Mouse (Mus musculus) hindbrain, embryonic 15.5 days (tissue): ENCODE results near the gene Fgfr2. TPM values are rescaled to one million over a fixed set of nuclear protein-coding genes. Genes with fewer than 3 reads are reported as not detected.
A peak's percentile ranks its signal among the peaks of the same experiment; 100 is the strongest.

ENCODE experiments used
- ATAC-seq: fragments of 200-750 bp; cut with Nextera tagmentation; 2 replicates; pipeline ENCODE4 v1.8.0; 2017; ENCODE audit warnings: low read depth, moderate number of reproducible peaks, moderate TSS enrichment; ENCODE audit not compliant: low FRiP score
- H3K27ac ChIP-seq: fragments of 300-500 bp; sonication (generic); replicated peaks from 2 replicates; pipeline ENCODE4 v1.5.1; 2015; ENCODE audit warnings: mild to moderate bottlenecking, inconsistent platforms
- H3K27me3 ChIP-seq: fragments of 300-500 bp; sonication (generic); 2 replicates; pipeline ENCODE4 v1.6.1; 2015; ENCODE audit warnings: control low read depth, inconsistent platforms
- H3K36me3 ChIP-seq: fragments of 300-500 bp; sonication (generic); 2 replicates; pipeline ENCODE4 v1.6.1; 2015; ENCODE audit warnings: control low read depth, inconsistent platforms
- H3K4me1 ChIP-seq: fragments of 300-500 bp; sonication (generic); replicated peaks from 2 replicates; pipeline ENCODE4 v1.6.1; 2015; ENCODE audit warnings: control low read depth, inconsistent platforms
- H3K4me2 ChIP-seq: fragments of 300-500 bp; sonication (generic); 2 replicates; pipeline ENCODE4 v1.6.1; 2015; ENCODE audit warnings: moderate library complexity, mild to moderate bottlenecking, inconsistent platforms
- H3K4me3 ChIP-seq: fragments of 300-500 bp; sonication (generic); 2 replicates; pipeline ENCODE4 v1.5.1; 2015; ENCODE audit warnings: mild to moderate bottlenecking, inconsistent platforms
- H3K9ac ChIP-seq: fragments of 300-500 bp; sonication (generic); 2 replicates; pipeline ENCODE4 v1.6.1; 2015; ENCODE audit warnings: inconsistent platforms
- H3K9me3 ChIP-seq: fragments of 300-500 bp; sonication (generic); 2 replicates; pipeline ENCODE4 v1.6.1; 2016; ENCODE audit warnings: control low read depth, inconsistent platforms
- WGBS: fragments of 180-500 bp; shearing (Covaris S2); methylation state at CpG from one replicate; pipeline ENCODE4 v1.1.7; 2015; 5-methylcytosine and 5-hydroxymethylcytosine counted together
- polyA plus RNA-seq: library from polyadenylated mRNA; unstranded; fragments of >200 nt; fragmentation: Nextera tagmentation; extraction: Ambion mirVana; gene quantifications from 2 replicates; pipeline ENCODE4 v1.2.1, GENCODE M21; 2015

Fgfr2 gene
- polyA plus RNA-seq, 1 experiment from 2014 or later, result 28.5 TPM

DNA sequence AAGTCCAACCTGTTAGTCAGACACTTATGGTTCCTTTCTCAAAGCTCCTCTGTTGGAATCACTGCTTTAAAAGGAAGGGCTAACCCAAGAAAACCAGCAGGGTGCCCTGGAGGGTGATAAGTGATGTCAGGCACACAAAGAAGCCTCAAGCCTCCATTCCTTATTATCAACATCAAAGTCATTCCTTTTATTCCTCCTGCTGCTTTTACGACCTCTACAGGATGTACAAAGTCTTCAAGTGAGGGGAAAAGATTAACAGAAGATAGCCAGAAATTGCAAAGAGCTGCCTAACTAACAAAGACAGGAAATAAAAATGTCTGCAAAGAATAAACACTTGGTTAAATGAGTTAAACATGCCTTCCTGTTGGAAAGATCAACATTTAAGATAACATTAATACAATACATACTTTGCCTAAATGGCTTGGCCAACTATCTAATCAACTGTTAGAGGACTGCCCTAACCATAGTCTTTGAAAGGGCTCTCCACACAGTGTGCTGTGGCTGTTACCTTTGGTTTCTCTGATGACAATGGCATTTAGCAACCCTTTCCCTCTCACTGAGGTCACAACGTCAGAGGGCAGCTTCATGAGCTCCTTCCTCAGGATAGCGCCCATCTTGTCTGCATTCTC, 563.9 kb downstream of the Fgfr2 start:
- Histone ChIP-seq H3K36me3 (peaks cover 55% of the 10 kb centered on the region), H3K9me3 (no peaks in the 10 kb centered on the region), H3K4me3 (no peak overlapping the region), H3K27ac (no peak overlapping the region), H3K9ac (no peak overlapping the region), H3K4me1 (no peaks in the 10 kb centered on the region), H3K4me2 (no peak overlapping the region), H3K27me3 (no peaks in the 10 kb centered on the region)
- WGBS, result 59% methylated on average over 3 of the region's 3 CpGs
- ATAC-seq, result no peak

DNA sequence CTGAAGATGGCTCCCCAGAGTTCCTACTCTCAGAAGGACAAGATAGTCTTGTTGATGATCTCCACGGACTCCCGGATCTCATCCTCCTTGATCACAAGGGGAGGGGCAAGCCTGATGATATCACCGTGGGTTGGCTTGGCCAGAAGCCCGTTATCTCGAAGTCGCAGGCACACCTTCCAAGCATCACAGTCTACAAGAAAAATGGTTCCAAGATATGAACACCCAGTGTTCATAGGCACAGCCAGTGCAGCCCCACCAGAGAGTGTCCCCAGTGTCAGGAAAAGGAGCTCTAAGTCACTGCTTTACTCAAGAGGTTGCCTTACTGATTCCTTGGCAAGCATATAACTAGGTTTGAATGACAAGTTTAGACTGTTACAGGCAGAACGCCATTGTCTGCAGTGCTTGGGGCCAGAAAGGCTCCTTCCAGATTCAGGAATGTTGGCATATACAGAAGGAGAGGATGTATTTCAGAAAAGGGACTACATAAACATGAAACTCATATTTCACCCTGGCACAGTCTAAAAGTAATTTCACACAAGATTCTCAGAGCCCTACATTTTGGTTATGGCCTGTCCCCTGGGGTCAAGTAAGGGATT, 564.9 kb downstream of the Fgfr2 start:
- Histone ChIP-seq H3K27me3 (no peaks in the 10 kb centered on the region), H3K9ac (no peak overlapping the region), H3K4me3 (no peak overlapping the region), H3K27ac (no peak overlapping the region), H3K9me3 (no peaks in the 10 kb centered on the region), H3K4me2 (no peak overlapping the region), H3K36me3 (peaks cover 47% of the 10 kb centered on the region), H3K4me1 (no peaks in the 10 kb centered on the region)
- WGBS, result 90% methylated on average over 7 of the region's 7 CpGs
- ATAC-seq, result no peak

GRCm38 (mm10) chr7:132556575-132556974, 566.6 kb downstream of the Fgfr2 start:
- H3K9me3 ChIP-seq, result no peaks in the 10 kb centered on the region
- H3K4me2 ChIP-seq, result no peak overlapping the region
- no peaks in the 10 kb centered on the region for H3K27me3 ChIP-seq
- H3K36me3 ChIP-seq, result peaks cover 31% of the 10 kb centered on the region
- no peak overlapping the region for H3K9ac ChIP-seq
- no peak overlapping the region for H3K4me3 ChIP-seq
- WGBS, result 95% methylated on average over 5 of the region's 5 CpGs
- H3K4me1 ChIP-seq, result no peaks in the 10 kb centered on the region
- no peak for ATAC-seq
- no peak overlapping the region for H3K27ac ChIP-seq

- Histone ChIP-seq H3K4me1 (peaks cover 5% of the 10 kb centered on the region; the same call in 1 of the 2 replicates), H3K27ac (no peak overlapping the region), H3K36me3 (peaks cover 25% of the 10 kb centered on the region), H3K4me2 (no peak overlapping the region), H3K27me3 (no peaks in the 10 kb centered on the region), H3K9me3 (no peaks in the 10 kb centered on the region), H3K4me3 (no peak overlapping the region), H3K9ac (no peak overlapping the region)
- ATAC-seq, result no peak
- whole genome bisulfite sequencing, result 51% methylated on average over 4 of the region's 4 CpGs
Measured at GRCm38 (mm10) chr7:132555911-132556310, 567.2 kb downstream of the Fgfr2 start.

- no peak overlapping the region for H3K4me2 ChIP-seq
- no peak for ATAC-seq
- no peaks in the 10 kb centered on the region for H3K9me3 ChIP-seq
- peaks cover 9% of the 10 kb centered on the region for H3K36me3 ChIP-seq
- H3K9ac ChIP-seq, result no peak overlapping the region
- peaks cover 5% of the 10 kb centered on the region; the same call in 1 of the 2 replicates for H3K4me1 ChIP-seq
- WGBS, result 53% methylated on average over 2 of the region's 2 CpGs
- no peak overlapping the region for H3K4me3 ChIP-seq
- H3K27ac ChIP-seq, result no peak overlapping the region
- no peaks in the 10 kb centered on the region for H3K27me3 ChIP-seq
Measured at GRCm38 (mm10) chr7:132554091-132554490, 569.1 kb downstream of the Fgfr2 start.

DNA sequence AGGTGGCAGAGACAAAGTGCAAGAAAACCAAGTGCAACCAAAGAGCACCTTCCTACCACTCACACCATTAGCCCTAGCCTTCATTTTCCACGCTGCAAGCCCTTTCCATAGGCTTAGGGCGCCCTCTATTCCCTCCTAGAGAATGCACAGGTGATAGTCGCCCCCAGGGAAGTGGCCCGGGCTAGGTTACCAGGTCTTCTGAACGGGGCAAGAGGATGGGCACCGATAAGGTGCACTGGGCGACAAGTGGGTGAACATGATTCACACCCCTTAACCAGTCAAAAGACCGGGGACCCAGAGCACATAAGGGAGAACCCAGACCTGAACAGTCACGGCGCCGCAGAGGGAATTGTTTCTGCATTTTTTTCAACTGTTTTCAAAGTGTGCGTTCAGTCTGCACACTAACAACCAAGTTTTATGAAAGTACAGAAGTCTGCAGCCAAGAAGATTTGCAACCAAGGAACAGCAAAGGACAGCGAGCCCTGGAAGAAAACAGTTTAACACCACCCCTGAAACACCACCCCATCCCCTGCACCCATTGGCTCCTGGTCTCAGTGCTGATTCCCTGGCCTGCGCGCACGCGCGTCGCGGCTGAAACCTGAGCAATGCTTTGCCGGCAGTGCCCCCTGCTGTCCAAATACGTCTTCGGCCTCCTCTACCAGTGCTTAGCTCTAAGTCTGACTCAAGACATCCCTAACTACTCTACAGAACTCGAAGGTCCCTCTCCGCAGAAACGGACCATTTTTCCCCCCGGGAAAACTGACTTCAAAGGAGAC, 571.6 kb downstream of the Fgfr2 start:
- peak overlapping the region; percentile 43 for H3K4me3 ChIP-seq
- 2% methylated on average over 27 of the region's 27 CpGs for WGBS
- no peaks in the 10 kb centered on the region for H3K27me3 ChIP-seq
- ATAC-seq, result peak; percentile 97
- peak overlapping the region; percentile 81 for H3K4me2 ChIP-seq
- peaks cover 5% of the 10 kb centered on the region; the same call in 1 of the 2 replicates for H3K4me1 ChIP-seq
- no peaks in the 10 kb centered on the region for H3K9me3 ChIP-seq
- peak overlapping the region; percentile 39 for H3K9ac ChIP-seq
- H3K27ac ChIP-seq, result peak overlapping the region; percentile 56
- H3K36me3 ChIP-seq, result no peaks in the 10 kb centered on the region

DNA sequence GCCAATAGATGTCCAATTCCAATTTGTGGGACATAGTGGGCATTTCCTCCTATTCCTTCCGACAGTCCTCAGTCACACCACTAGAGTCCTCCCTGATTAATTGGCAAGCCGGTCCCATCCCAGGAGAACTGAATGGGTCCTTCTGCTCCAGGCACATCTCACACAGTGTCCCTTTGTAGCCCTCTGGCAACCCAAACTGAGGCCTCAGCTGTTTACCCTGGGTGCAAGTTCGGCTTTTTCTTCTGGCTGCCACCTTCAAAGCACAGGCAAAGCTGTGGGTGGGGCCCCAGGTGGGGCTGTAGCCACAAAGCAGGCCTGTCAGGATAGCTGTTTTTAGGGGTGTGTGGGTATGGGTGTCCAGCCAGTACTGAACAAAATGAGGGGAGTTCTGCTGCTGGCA, 576.0 kb downstream of the Fgfr2 start:
- Histone ChIP-seq H3K27ac (no peak overlapping the region), H3K4me3 (no peak overlapping the region), H3K9ac (no peak overlapping the region), H3K9me3 (no peaks in the 10 kb centered on the region), H3K4me1 (peaks cover 10% of the 10 kb centered on the region; the same call in 1 of the 2 replicates), H3K4me2 (no peak overlapping the region), H3K36me3 (no peaks in the 10 kb centered on the region), H3K27me3 (no peaks in the 10 kb centered on the region)
- no peak for ATAC-seq
- 62% methylated on average over 3 of the region's 3 CpGs for WGBS

DNA sequence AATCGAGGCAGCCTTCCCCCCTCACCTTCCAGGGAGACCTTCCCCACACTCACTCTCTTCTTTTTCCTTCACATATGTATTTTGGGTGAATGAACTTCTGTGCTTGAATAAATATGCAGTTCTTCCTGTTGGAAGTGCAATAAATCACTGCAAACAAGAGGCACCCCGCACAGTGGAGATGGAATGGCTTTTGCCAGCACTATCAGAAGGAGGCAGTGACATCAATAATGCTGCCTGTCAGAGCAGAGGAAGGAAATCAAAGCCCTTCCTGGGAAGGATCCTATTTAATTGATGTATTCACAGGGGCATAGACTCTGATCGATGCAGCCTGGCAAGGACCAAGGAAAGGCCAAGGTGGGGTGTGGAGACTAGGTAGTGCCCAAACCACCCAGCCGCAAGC, 580.7 kb downstream of the Fgfr2 start:
- H3K9ac ChIP-seq, result no peak overlapping the region
- H3K4me3 ChIP-seq, result no peak overlapping the region
- H3K9me3 ChIP-seq, result no peaks in the 10 kb centered on the region
- H3K36me3 ChIP-seq, result no peaks in the 10 kb centered on the region
- H3K27ac ChIP-seq, result no peak overlapping the region
- H3K4me2 ChIP-seq, result no peak overlapping the region
- H3K4me1 ChIP-seq, result peaks cover 8% of the 10 kb centered on the region; the same call in 1 of the 2 replicates
- H3K27me3 ChIP-seq, result no peaks in the 10 kb centered on the region
- WGBS, result 62% methylated on average over 4 of the region's 4 CpGs
- no peak for ATAC-seq

GRCm38 (mm10) chr7:132541566-132541965, 581.6 kb downstream of the Fgfr2 start:
- no peak overlapping the region for H3K4me2 ChIP-seq

DNA sequence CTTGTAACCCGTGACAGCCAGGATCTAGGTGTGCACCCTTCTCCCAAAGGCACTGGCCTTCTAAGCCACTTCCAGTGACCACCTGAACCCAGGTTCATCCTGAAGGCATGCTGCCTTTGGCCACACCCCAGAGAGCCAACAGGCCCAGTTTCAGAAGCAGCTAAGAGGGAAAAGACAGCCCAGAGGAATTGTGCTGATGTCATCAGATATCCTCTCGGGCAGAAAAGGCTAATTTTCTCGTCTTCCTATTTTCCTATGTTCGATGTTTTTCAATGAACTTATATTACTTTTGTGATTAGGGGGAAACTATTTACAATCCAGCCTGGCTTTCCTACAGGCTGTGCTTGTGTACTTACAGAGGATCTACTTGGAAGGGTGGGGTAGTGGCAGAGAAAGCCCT, 582.6 kb downstream of the Fgfr2 start:
- no peak for ATAC-seq
- H3K4me3 ChIP-seq, result no peak overlapping the region
- H3K27ac ChIP-seq, result no peak overlapping the region
- H3K4me1 ChIP-seq, result peaks cover 8% of the 10 kb centered on the region; the same call in 1 of the 2 replicates
- no peak overlapping the region for H3K9ac ChIP-seq
- WGBS, result 81% methylated on average over 4 of the region's 4 CpGs
- H3K9me3 ChIP-seq, result no peaks in the 10 kb centered on the region
- no peak overlapping the region for H3K4me2 ChIP-seq
- no peaks in the 10 kb centered on the region for H3K36me3 ChIP-seq
- H3K27me3 ChIP-seq, result no peaks in the 10 kb centered on the region

More at GRCm38 (mm10) chr7:132541566-132541965, 581.6 kb downstream of the Fgfr2 start:
- Histone ChIP-seq H3K4me3 (no peak overlapping the region), H3K27me3 (no peaks in the 10 kb centered on the region), H3K27ac (no peak overlapping the region), H3K9me3 (no peaks in the 10 kb centered on the region), H3K36me3 (no peaks in the 10 kb centered on the region), H3K9ac (no peak overlapping the region), H3K4me1 (peaks cover 8% of the 10 kb centered on the region; the same call in 1 of the 2 replicates)
- ATAC-seq, result no peak
- 74% methylated on average over 3 of the region's 3 CpGs for WGBS

DNA sequence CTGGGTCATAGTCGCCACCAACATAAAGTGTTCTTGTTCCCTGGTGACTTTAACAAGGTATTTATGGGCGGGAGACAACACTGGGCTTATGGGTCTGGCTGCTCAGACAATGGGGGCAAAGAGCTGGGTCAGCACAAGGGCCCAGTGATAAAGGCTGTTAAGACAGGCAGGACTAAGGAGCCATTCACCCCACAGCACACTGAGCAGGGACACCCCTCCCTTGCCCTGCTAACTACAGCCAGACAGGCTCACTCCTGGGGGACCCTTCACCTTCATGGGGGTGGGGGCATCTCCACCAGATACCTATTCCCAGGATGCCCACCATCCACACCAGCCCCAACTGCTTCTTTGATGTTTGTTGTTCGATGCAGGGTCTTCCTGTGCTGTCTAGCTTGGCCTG, 593.9 kb downstream of the Fgfr2 start:
- Histone ChIP-seq H3K27ac (no peak overlapping the region), H3K4me2 (no peak overlapping the region), H3K27me3 (no peaks in the 10 kb centered on the region), H3K4me1 (no peaks in the 10 kb centered on the region), H3K9me3 (no peaks in the 10 kb centered on the region), H3K36me3 (no peaks in the 10 kb centered on the region), H3K4me3 (no peak overlapping the region), H3K9ac (no peak overlapping the region)
- no peak for ATAC-seq
- WGBS, result 73% methylated on average over 3 of the region's 3 CpGs

DNA sequence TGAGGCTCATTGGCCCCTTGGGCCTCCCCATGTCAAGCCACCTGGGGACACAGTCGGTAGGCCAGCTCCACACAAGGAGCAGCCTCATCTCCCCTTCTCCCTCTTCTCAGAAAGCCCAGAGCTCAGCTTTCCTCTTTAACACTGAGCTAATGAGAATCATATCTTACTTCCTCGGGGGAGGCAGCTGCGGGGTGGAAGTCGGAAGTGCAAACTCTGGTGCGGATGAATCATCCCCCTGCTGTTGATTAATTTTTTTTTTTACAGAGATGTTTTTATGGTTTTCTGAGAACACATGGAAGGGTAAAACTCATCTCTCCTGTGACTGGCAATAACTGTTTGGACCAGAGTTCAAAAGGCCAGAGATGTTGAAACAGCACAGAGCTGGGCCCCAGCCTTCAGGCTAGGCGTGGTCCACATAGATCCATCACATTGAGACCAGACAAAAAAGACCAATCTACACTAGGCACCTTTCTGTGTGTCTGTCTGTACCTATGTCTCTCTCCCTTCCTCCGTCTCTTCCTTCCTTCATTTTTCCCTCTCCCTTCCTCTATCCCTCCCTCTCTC, 609.6 kb downstream of the Fgfr2 start:
- Histone ChIP-seq H3K4me3 (no peak overlapping the region), H3K4me1 (no peaks in the 10 kb centered on the region), H3K36me3 (no peaks in the 10 kb centered on the region), H3K27me3 (no peaks in the 10 kb centered on the region), H3K4me2 (no peak overlapping the region), H3K9me3 (no peaks in the 10 kb centered on the region), H3K9ac (no peak overlapping the region), H3K27ac (no peak overlapping the region)
- ATAC-seq, result no peak
- WGBS, result 68% methylated on average over 7 of the region's 7 CpGs
